Mouse (Mus musculus) kidney, postnatal 10 days (tissue): ENCODE results near the gene Zfp947.
"Not testable (repeated sequence)": the region's sequence is repeated elsewhere in the genome, so short reads cannot be mapped to it uniquely, and the experiment has no call there.

Experiments used
- DNase-seq: peaks from one replicate; pipeline ENCODE4 v3.0.0; 2021; ENCODE audit warnings: mixed read lengths

The Zfp947 gene

DNA sequence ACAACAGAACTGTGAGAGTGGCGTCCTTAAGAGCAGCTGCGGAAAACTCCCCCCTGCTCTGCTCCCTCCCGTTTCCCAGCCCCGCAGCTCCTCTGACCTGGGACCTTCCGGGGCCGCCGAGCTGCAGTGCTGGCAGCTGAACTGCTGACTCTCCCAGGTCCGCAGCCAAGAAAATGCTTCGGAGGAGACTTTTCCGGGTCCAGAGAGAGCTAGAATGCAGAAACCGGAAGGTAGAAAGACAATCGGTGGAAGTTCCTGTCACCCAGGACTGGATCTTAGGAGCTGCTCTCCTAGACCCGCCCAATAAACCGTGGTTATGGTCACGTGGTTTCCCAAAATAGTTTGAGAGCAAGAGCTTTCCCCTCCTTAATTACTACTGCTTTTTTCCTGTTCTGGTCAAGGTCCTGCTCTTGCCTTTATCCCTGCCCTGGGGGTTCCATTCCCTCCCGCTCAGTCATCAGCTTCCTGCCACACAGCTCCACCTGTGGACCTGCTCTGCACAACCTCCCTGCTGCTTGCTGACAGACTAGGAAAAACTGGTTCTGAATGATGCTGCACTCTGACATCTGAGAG is at the start of gene Zfp947:
Gene Zfp947, minus strand, starts transcription at position 469 of the 573 bp plus-strand sequence.
- peak; percentile 76 for DNase-seq

DNA sequence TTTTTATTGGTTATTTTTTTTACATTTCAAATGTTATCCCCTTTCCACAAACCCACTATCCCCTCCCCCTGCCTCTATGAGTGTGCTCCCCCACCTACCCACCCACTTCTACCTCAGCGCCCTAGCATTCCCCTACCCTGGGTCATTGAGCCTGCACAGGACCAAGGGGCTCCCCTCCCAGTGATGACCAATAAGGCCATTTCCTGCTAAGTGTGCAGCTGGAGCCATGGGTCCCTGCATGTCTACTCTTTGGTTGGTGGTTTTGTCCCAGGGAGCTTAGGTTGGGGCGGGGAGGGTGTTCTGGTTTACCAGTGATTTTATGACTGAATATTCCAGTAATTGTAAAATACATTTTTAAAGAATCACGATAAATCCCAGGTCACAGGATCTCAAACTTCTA is 686 bp downstream of the Zfp947 start:
- DNase-seq = peak; percentile 5

DNA sequence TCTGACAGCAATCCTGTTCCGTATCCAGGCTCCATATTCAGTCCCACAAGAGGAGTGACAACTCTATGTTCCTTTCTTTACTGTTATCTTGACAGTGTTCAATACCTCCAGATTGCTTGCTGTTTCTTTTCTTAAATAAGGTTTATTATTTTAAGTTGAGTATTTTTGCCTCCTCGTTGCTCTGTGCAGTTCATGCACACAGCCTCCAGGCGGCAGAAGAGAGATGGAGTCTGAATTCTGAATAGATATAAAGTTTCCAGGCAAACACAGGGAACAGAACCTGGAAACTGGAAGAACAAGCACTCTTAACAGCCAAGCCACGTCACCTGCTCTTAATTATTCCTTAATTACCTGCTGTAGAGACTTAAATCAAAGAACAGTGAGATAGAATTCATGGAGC is 12.0 kb downstream of the Zfp947 start:
- not testable (repeated sequence) for DNase-seq

DNA sequence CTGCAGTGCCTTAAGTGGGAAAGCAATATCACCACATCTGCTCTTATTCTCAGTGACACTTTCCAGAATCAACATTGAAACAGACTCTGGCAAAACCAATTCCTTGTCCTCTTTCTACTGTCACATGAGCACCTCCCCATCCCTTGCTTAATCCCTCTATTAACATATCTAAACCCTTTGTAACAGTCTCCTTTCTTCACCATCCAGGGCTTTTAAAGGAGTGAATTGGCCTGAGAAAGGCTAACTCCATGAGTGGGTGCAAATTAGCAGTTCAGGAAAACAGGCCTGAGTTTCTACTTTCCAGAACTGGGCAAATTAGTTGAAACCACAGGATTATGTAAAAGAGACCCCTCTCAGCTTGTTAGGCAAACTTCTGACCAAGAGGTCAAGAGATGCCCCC is 47.2 kb downstream of the Zfp947 start:
- DNase-seq = no peak
